Mouse (Mus musculus): ENCODE measurements around the gene Ywhae. TPM values are rescaled to one million over a fixed set of nuclear protein-coding genes. Genes with fewer than 3 reads are reported as not detected.

The Ywhae gene
- polyA plus RNA-seq, 1 experiment from 2014 or later = 718 TPM

- WGBS = under 1% methylated on average over 47 of the region's 52 CpGs
Observed at GRCm38 (mm10) chr11:75733227-75733940, 715 bp downstream of the Ywhae start.

DNA sequence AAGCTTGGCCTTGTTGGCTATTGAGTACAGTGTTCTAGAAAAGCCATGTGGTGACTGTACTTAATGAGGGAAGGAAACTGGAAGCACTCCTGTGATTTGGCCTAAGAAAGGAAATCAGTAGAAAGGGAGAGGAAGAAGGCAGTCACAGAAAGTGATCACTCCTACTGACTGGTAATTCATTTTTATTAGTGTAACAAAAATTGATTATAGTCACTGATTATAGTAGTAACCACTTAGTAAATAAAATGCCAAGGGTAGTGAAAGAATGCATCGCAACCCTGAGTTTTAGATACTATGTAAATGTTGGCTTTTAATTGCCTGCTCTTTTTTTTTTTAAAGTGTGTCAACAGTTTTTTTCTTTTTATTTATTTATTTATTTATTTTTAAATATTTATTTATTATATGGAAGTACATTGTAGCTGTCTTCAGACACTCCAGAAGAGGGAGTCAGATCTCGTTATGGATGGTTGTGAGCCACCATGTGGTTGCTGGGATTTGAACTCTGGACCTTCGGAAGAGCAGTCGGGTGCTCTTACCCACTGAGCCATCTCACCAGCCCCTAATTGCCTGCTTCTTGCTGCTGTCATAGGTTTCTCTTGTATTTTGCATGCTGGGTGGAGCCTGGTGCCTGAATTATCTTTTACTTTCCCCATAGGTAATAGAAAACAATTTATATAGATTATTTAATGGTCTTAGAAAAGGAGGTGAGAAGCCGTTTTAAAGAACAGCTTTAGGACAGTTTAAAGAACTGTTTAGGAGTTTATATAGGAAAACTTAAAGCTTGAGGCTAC, 3.0 kb downstream of the Ywhae start:
- WGBS = 58% methylated on average over 5 of the region's 5 CpGs
- Histone ChIP-seq H3K4me1 (ENCODE audit: control insufficient read depth, insufficient read depth, low read length) (peaks cover 41% of the 10 kb centered on the region), H3K27me3 (replicated peaks; ENCODE audit: control insufficient read depth, insufficient read depth, low read length) (no peaks in the 10 kb centered on the region), H3K9me3 (ENCODE audit: control insufficient read depth, low read length) (no peaks in the 10 kb centered on the region), H3K27ac (ENCODE audit: low read length) (no peak overlapping the region), H3K4me3 (ENCODE audit: low read length) (no peak overlapping the region), H3K36me3 (ENCODE audit: control insufficient read depth, insufficient read depth, low read length) (no peaks in the 10 kb centered on the region), H3K4me2 (ENCODE audit: low read depth, low read length) (peak overlapping the region; percentile 82; the same call in 1 of the 2 replicates), H3K9ac (ENCODE audit: low read depth, low read length) (no peak overlapping the region)
- no peak for ATAC-seq

More at GRCm38 (mm10) chr11:75733227-75733940, 715 bp downstream of the Ywhae start:
- Histone ChIP-seq H3K4me1 (ENCODE audit: control insufficient read depth, insufficient read depth, low read length) (peaks cover 31% of the 10 kb centered on the region), H3K9me3 (ENCODE audit: control insufficient read depth, low read length) (no peaks in the 10 kb centered on the region), H3K4me2 (ENCODE audit: low read depth, low read length) (peak overlapping the region; percentile 82), H3K27ac (ENCODE audit: low read length) (peak overlapping the region; percentile 97), H3K4me3 (ENCODE audit: low read length) (peak overlapping the region; percentile 90), H3K27me3 (replicated peaks; ENCODE audit: control insufficient read depth, insufficient read depth, low read length) (no peaks in the 10 kb centered on the region), H3K9ac (ENCODE audit: low read depth, low read length) (peak overlapping the region; percentile 100), H3K36me3 (ENCODE audit: control insufficient read depth, insufficient read depth, low read length) (no peaks in the 10 kb centered on the region)
- ATAC-seq = peak; percentile 72

GRCm38 (mm10) chr11:75736978-75737377, 4.3 kb downstream of the Ywhae start:
- no peak overlapping the region for H3K4me3 ChIP-seq (ENCODE audit: low read length)
- no peaks in the 10 kb centered on the region for H3K9me3 ChIP-seq (ENCODE audit: control insufficient read depth, low read length)
- no peak overlapping the region for H3K27ac ChIP-seq (ENCODE audit: low read length)
- ATAC-seq = no peak
- WGBS = 55% methylated on average over 3 of the region's 3 CpGs
- no peak overlapping the region for H3K9ac ChIP-seq (ENCODE audit: low read depth, low read length)
- peaks cover 44% of the 10 kb centered on the region for H3K4me1 ChIP-seq (ENCODE audit: control insufficient read depth, insufficient read depth, low read length)
- no peaks in the 10 kb centered on the region for H3K27me3 ChIP-seq (replicated peaks; ENCODE audit: control insufficient read depth, insufficient read depth, low read length)
- no peak overlapping the region for H3K4me2 ChIP-seq (ENCODE audit: low read depth, low read length)
- no peaks in the 10 kb centered on the region for H3K36me3 ChIP-seq (ENCODE audit: control insufficient read depth, insufficient read depth, low read length)

DNA sequence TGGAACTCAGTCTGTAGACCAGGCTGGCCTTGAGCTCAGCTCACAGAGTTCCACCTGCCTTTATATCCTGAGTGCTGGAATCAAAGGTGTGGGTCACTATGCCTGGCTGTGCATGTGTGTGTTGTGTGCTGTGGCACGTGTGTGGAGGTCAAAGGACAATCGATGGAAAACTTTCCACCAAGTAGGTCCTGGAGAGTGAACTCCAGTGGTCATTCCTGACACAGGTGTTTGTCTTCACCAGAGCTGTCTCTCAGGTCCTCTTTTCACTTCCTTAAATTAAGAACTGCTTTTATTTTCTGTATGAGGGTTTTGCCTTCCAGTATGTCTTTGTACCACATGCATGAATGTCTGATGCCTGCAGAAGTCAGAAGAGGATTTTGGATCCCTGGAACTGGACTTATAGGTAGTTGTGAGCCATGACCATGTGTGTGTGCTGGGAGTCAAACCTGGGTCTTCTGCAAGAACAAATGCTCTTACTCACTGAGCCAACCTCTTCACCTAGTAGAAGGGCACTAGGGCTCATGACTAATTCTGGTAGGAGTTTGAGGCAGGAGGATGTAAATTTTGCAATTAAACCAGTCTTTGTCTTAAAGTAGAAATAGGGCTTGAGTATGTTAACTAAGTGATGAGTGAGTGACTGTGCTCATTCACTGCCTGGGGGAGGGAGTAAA, 5.3 kb downstream of the Ywhae start:
- H3K4me2 ChIP-seq (ENCODE audit: low read depth, low read length) = no peak overlapping the region
- no peak overlapping the region for H3K4me3 ChIP-seq (ENCODE audit: low read length)
- no peaks in the 10 kb centered on the region for H3K27me3 ChIP-seq (replicated peaks; ENCODE audit: control insufficient read depth, insufficient read depth, low read length)
- no peaks in the 10 kb centered on the region for H3K36me3 ChIP-seq (ENCODE audit: control insufficient read depth, insufficient read depth, low read length)
- peaks cover 41% of the 10 kb centered on the region for H3K4me1 ChIP-seq (ENCODE audit: control insufficient read depth, insufficient read depth, low read length)
- ATAC-seq = no peak
- H3K9me3 ChIP-seq (ENCODE audit: control insufficient read depth, low read length) = no peaks in the 10 kb centered on the region
- WGBS = 61% methylated on average over 2 of the region's 2 CpGs
- no peak overlapping the region for H3K27ac ChIP-seq (ENCODE audit: low read length)
- H3K9ac ChIP-seq (ENCODE audit: low read depth, low read length) = no peak overlapping the region

GRCm38 (mm10) chr11:75738477-75738821, 5.8 kb downstream of the Ywhae start:
- H3K36me3 ChIP-seq (ENCODE audit: control insufficient read depth, insufficient read depth, low read length) = no peaks in the 10 kb centered on the region
- no peak overlapping the region for H3K4me3 ChIP-seq (ENCODE audit: low read length)
- no peaks in the 10 kb centered on the region for H3K9me3 ChIP-seq (ENCODE audit: control insufficient read depth, low read length)
- no peak for ATAC-seq
- H3K27me3 ChIP-seq (replicated peaks; ENCODE audit: control insufficient read depth, insufficient read depth, low read length) = no peaks in the 10 kb centered on the region
- H3K4me1 ChIP-seq (ENCODE audit: control insufficient read depth, insufficient read depth, low read length) = peaks cover 41% of the 10 kb centered on the region
- no peak overlapping the region for H3K9ac ChIP-seq (ENCODE audit: low read depth, low read length)
- no peak overlapping the region for H3K4me2 ChIP-seq (ENCODE audit: low read depth, low read length)
- no peak overlapping the region for H3K27ac ChIP-seq (ENCODE audit: low read length)
- 91% methylated on average over 7 of the region's 7 CpGs for WGBS

- WGBS = 57% methylated on average over 3 of the region's 3 CpGs
- H3K4me2 ChIP-seq (ENCODE audit: low read depth, low read length) = no peak overlapping the region
- H3K4me3 ChIP-seq (ENCODE audit: low read length) = no peak overlapping the region
- no peak for ATAC-seq
- H3K4me1 ChIP-seq (ENCODE audit: control insufficient read depth, insufficient read depth, low read length) = peaks cover 37% of the 10 kb centered on the region
- H3K36me3 ChIP-seq (ENCODE audit: control insufficient read depth, insufficient read depth, low read length) = no peaks in the 10 kb centered on the region
- no peak overlapping the region for H3K9ac ChIP-seq (ENCODE audit: low read depth, low read length)
- H3K27me3 ChIP-seq (replicated peaks; ENCODE audit: control insufficient read depth, insufficient read depth, low read length) = no peaks in the 10 kb centered on the region
- no peaks in the 10 kb centered on the region for H3K9me3 ChIP-seq (ENCODE audit: control insufficient read depth, low read length)
- H3K27ac ChIP-seq (ENCODE audit: low read length) = no peak overlapping the region
Observed at GRCm38 (mm10) chr11:75740204-75740603, 7.5 kb downstream of the Ywhae start.

- WGBS = 61% methylated on average over 3 of the region's 3 CpGs
- Histone ChIP-seq H3K4me3 (ENCODE audit: low read length) (no peak overlapping the region), H3K9me3 (ENCODE audit: control insufficient read depth, low read length) (no peaks in the 10 kb centered on the region), H3K27ac (ENCODE audit: low read length) (0 out of 2 replicates have a peak overlapping the region, but pooled peaks have one; percentile 44), H3K36me3 (ENCODE audit: control insufficient read depth, insufficient read depth, low read length) (no peaks in the 10 kb centered on the region), H3K27me3 (replicated peaks; ENCODE audit: control insufficient read depth, insufficient read depth, low read length) (no peaks in the 10 kb centered on the region), H3K4me1 (ENCODE audit: control insufficient read depth, insufficient read depth, low read length) (peaks cover 30% of the 10 kb centered on the region), H3K4me2 (ENCODE audit: low read depth, low read length) (no peak overlapping the region), H3K9ac (ENCODE audit: low read depth, low read length) (no peak overlapping the region)
- peak; percentile 64 for ATAC-seq
Observed at GRCm38 (mm10) chr11:75741615-75742014, 8.9 kb downstream of the Ywhae start.

DNA sequence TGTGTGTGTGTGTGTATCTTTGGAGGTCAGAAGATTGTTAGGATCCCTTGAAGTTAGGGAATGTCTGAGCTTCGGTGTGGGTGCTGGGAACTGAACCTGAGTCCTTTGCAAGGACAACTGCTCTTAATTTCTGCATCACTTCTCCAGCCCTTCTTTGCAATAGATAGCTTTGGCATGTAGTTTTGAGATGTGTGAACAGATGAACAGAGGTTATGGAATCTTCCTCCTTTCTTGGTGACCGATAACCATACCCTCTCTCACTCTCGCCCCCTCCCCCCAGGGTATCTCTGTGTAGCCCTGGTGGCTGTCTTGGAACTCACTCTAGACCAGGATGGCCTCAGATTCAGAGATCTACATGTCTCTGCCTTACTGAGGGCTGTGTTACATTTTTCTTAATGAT, 12.1 kb downstream of the Ywhae start:
- Histone ChIP-seq H3K27ac (ENCODE audit: low read length) (no peak overlapping the region), H3K4me3 (ENCODE audit: low read length) (no peak overlapping the region), H3K27me3 (replicated peaks; ENCODE audit: control insufficient read depth, insufficient read depth, low read length) (no peaks in the 10 kb centered on the region), H3K4me1 (ENCODE audit: control insufficient read depth, insufficient read depth, low read length) (peaks cover 31% of the 10 kb centered on the region), H3K4me2 (ENCODE audit: low read depth, low read length) (no peak overlapping the region), H3K36me3 (ENCODE audit: control insufficient read depth, insufficient read depth, low read length) (no peaks in the 10 kb centered on the region), H3K9me3 (ENCODE audit: control insufficient read depth, low read length) (no peaks in the 10 kb centered on the region), H3K9ac (ENCODE audit: low read depth, low read length) (no peak overlapping the region)
- 88% methylated on average over 3 of the region's 3 CpGs for WGBS
- no peak for ATAC-seq

- Histone ChIP-seq H3K4me2 (ENCODE audit: low read depth, low read length) (no peak overlapping the region), H3K36me3 (ENCODE audit: control insufficient read depth, insufficient read depth, low read length) (no peaks in the 10 kb centered on the region), H3K4me3 (ENCODE audit: low read length) (no peak overlapping the region), H3K9me3 (ENCODE audit: control insufficient read depth, low read length) (no peaks in the 10 kb centered on the region), H3K4me1 (ENCODE audit: control insufficient read depth, insufficient read depth, low read length) (peaks cover 18% of the 10 kb centered on the region), H3K27ac (ENCODE audit: low read length) (no peak overlapping the region), H3K27me3 (replicated peaks; ENCODE audit: control insufficient read depth, insufficient read depth, low read length) (no peaks in the 10 kb centered on the region), H3K9ac (ENCODE audit: low read depth, low read length) (no peak overlapping the region)
- ATAC-seq = no peak
- WGBS = 59% methylated on average over 1 of the region's 1 CpGs
Observed at GRCm38 (mm10) chr11:75750537-75750936, 17.9 kb downstream of the Ywhae start.
